Mouse (Mus musculus): ENCODE data around the gene Gm6268. TPM values are rescaled to one million over a fixed set of nuclear protein-coding genes. Genes with fewer than 3 reads are reported as not detected.

Gm6268 gene
- polyA plus RNA-seq, 1 experiment from 2014 or later, result not detected

Small RNA genes lying within 50 kb of the gene (microRNA-seq; reads per million reads assigned to microRNA genes)
- gene Gm44485, result not detected

Other genes starting within 250 kb of the Gm6268 start
- 5.4 and 7.1 TPM in 2 replicates for gene Zcchc12, start 205.4 kb upstream of the Gm6268 start, polyA plus RNA-seq (2015; fragmentation: Nextera tagmentation; extraction: Ambion mirVana)
- 0.30 and 0.36 TPM in 2 replicates for gene Lonrf3, start 72.9 kb upstream of the Gm6268 start, polyA plus RNA-seq (2015; fragmentation: Nextera tagmentation; extraction: Ambion mirVana)
- gene Gm14569, start 90.5 kb downstream of the Gm6268 start, polyA plus RNA-seq (2015; fragmentation: Nextera tagmentation; extraction: Ambion mirVana), result not detected in 2 replicates
- 274 and 289 TPM in 2 replicates for gene Pgrmc1, start 196.9 kb downstream of the Gm6268 start, polyA plus RNA-seq (2015; fragmentation: Nextera tagmentation; extraction: Ambion mirVana)
- gene Akap17b, start 244.1 kb downstream of the Gm6268 start, polyA plus RNA-seq (2015; fragmentation: Nextera tagmentation; extraction: Ambion mirVana), result 3.4 and 3.7 TPM in 2 replicates

All from kidney, embryonic 15.5 days (tissue).